Mouse (Mus musculus): ENCODE results near the gene Sema3b. TPM values are rescaled to one million over a fixed set of nuclear protein-coding genes. Genes with fewer than 3 reads are reported as not detected.

The Sema3b gene
- polyA plus RNA-seq, 1 experiment from 2014 or later, result 30.5 TPM

- no peak for TF ChIP-seq CTCF (IDR thresholded peaks at IDR 0.05; ENCODE audit: low read depth)
- Histone ChIP-seq H3K4me3 (replicated peaks; ENCODE audit: low read depth, low read length) (no peak overlapping the region), H3K4me2 (ENCODE audit: low read length) (peak overlapping the region; percentile 98; the same call in 1 of the 2 replicates), H3K27ac (peak overlapping the region; percentile 92; the same call in 1 of the 2 replicates), H3K27me3 (ENCODE audit: insufficient read depth, low read length) (no peaks in the 10 kb centered on the region), H3K9ac (ENCODE audit: low read depth, low read length) (0 out of 2 replicates have a peak overlapping the region, but pooled peaks have one; percentile 18), H3K4me1 (replicated peaks; ENCODE audit: insufficient read depth, low read length) (peaks cover 60% of the 10 kb centered on the region), H3K36me3 (ENCODE audit: insufficient read depth, low read length) (no peaks in the 10 kb centered on the region), H3K9me3 (replicated peaks; ENCODE audit: low read length) (no peaks in the 10 kb centered on the region)
- WGBS, result 76% methylated on average over 9 of the region's 9 CpGs
- ATAC-seq (replicated peaks; ENCODE audit: low FRiP score, low read depth) (no peak), DNase-seq (ENCODE audit: low spot score) (no peak)
Observed at GRCm38 (mm10) chr9:107631311-107631826, 22.3 kb upstream of the Sema3b start.

GRCm38 (mm10) chr9:107630576-107630975, 21.5 kb upstream of the Sema3b start:
- Histone ChIP-seq H3K27me3 (ENCODE audit: insufficient read depth, low read length) (no peaks in the 10 kb centered on the region), H3K4me1 (replicated peaks; ENCODE audit: insufficient read depth, low read length) (peaks cover 61% of the 10 kb centered on the region), H3K27ac (peak overlapping the region; percentile 92), H3K9me3 (replicated peaks; ENCODE audit: low read length) (no peaks in the 10 kb centered on the region), H3K4me3 (replicated peaks; ENCODE audit: low read depth, low read length) (no peak overlapping the region), H3K36me3 (ENCODE audit: insufficient read depth, low read length) (no peaks in the 10 kb centered on the region), H3K4me2 (ENCODE audit: low read length) (peak overlapping the region; percentile 40), H3K9ac (ENCODE audit: low read depth, low read length) (peak overlapping the region; percentile 37)
- ATAC-seq (replicated peaks; ENCODE audit: low FRiP score, low read depth) (no peak), DNase-seq (ENCODE audit: low spot score) (no peak)
- 13% methylated on average over 4 of the region's 4 CpGs for WGBS
- TF ChIP-seq CTCF (IDR thresholded peaks at IDR 0.05; ENCODE audit: low read depth), result no peak

GRCm38 (mm10) chr9:107629901-107630425, 20.9 kb upstream of the Sema3b start:
- Histone ChIP-seq H3K4me3 (replicated peaks; ENCODE audit: low read depth, low read length) (no peak overlapping the region), H3K4me1 (replicated peaks; ENCODE audit: insufficient read depth, low read length) (peaks cover 61% of the 10 kb centered on the region), H3K9ac (ENCODE audit: low read depth, low read length) (peak overlapping the region; percentile 42; the same call in 1 of the 2 replicates), H3K9me3 (replicated peaks; ENCODE audit: low read length) (no peaks in the 10 kb centered on the region), H3K4me2 (ENCODE audit: low read length) (peak overlapping the region; percentile 40), H3K36me3 (ENCODE audit: insufficient read depth, low read length) (no peaks in the 10 kb centered on the region), H3K27me3 (ENCODE audit: insufficient read depth, low read length) (no peaks in the 10 kb centered on the region), H3K27ac (peak overlapping the region; percentile 92)
- no peak for TF ChIP-seq CTCF (IDR thresholded peaks at IDR 0.05; ENCODE audit: low read depth)
- WGBS, result 21% methylated on average over 14 of the region's 14 CpGs
- no peak for ATAC-seq (replicated peaks; ENCODE audit: low FRiP score, low read depth)
- DNase-seq (ENCODE audit: low spot score), result no peak

- 36% methylated on average over 4 of the region's 4 CpGs for WGBS
Observed at GRCm38 (mm10) chr9:107629411-107629730, 20.3 kb upstream of the Sema3b start.

GRCm38 (mm10) chr9:107628721-107629410, 19.8 kb upstream of the Sema3b start:
- Histone ChIP-seq H3K4me3 (replicated peaks; ENCODE audit: low read depth, low read length) (no peak overlapping the region), H3K9ac (ENCODE audit: low read depth, low read length) (0 out of 2 replicates have a peak overlapping the region, but pooled peaks have one; percentile 27)

More at GRCm38 (mm10) chr9:107629411-107629730, 20.3 kb upstream of the Sema3b start:
- no peaks in the 10 kb centered on the region for H3K27me3 ChIP-seq (ENCODE audit: insufficient read depth, low read length)
- ATAC-seq (replicated peaks; ENCODE audit: low FRiP score, low read depth) (no peak), DNase-seq (ENCODE audit: low spot score) (no peak)
- H3K4me1 ChIP-seq (replicated peaks; ENCODE audit: insufficient read depth, low read length), result peaks cover 61% of the 10 kb centered on the region
- H3K4me3 ChIP-seq (replicated peaks; ENCODE audit: low read depth, low read length), result no peak overlapping the region
- no peaks in the 10 kb centered on the region for H3K36me3 ChIP-seq (ENCODE audit: insufficient read depth, low read length)
- H3K9ac ChIP-seq (ENCODE audit: low read depth, low read length), result no peak overlapping the region
- H3K4me2 ChIP-seq (ENCODE audit: low read length), result peak overlapping the region; percentile 40
- no peak for TF ChIP-seq CTCF (IDR thresholded peaks at IDR 0.05; ENCODE audit: low read depth)
- H3K27ac ChIP-seq, result peak overlapping the region; percentile 92
- no peaks in the 10 kb centered on the region for H3K9me3 ChIP-seq (replicated peaks; ENCODE audit: low read length)

GRCm38 (mm10) chr9:107627387-107628255, 18.6 kb upstream of the Sema3b start:
- H3K9ac ChIP-seq (ENCODE audit: low read depth, low read length), result peak overlapping the region; percentile 41
- H3K4me2 ChIP-seq (ENCODE audit: low read length), result peak overlapping the region; percentile 40
- TF ChIP-seq CTCF (IDR thresholded peaks at IDR 0.05; ENCODE audit: low read depth), result no peak
- no peaks in the 10 kb centered on the region for H3K9me3 ChIP-seq (replicated peaks; ENCODE audit: low read length)
- peaks cover 61% of the 10 kb centered on the region for H3K4me1 ChIP-seq (replicated peaks; ENCODE audit: insufficient read depth, low read length)
- WGBS, result 29% methylated on average over 20 of the region's 20 CpGs
- 0 out of 2 replicates have a peak, but pooled peaks cover 4% of the 10 kb centered on the region for H3K36me3 ChIP-seq (ENCODE audit: insufficient read depth, low read length)
- no peak for DNase-seq (ENCODE audit: low spot score)
- H3K27me3 ChIP-seq (ENCODE audit: insufficient read depth, low read length), result no peaks in the 10 kb centered on the region
- H3K27ac ChIP-seq, result peak overlapping the region; percentile 92
- ATAC-seq (replicated peaks; ENCODE audit: low FRiP score, low read depth), result no peak
- no peak overlapping the region for H3K4me3 ChIP-seq (replicated peaks; ENCODE audit: low read depth, low read length)

More at GRCm38 (mm10) chr9:107628721-107629410, 19.8 kb upstream of the Sema3b start:
- Histone ChIP-seq H3K4me1 (replicated peaks; ENCODE audit: insufficient read depth, low read length) (peaks cover 61% of the 10 kb centered on the region), H3K9me3 (replicated peaks; ENCODE audit: low read length) (no peaks in the 10 kb centered on the region), H3K27ac (peak overlapping the region; percentile 92), H3K27me3 (ENCODE audit: insufficient read depth, low read length) (no peaks in the 10 kb centered on the region), H3K36me3 (ENCODE audit: insufficient read depth, low read length) (0 out of 2 replicates have a peak, but pooled peaks cover 1% of the 10 kb centered on the region), H3K4me2 (ENCODE audit: low read length) (peak overlapping the region; percentile 40)
- no peak for TF ChIP-seq CTCF (IDR thresholded peaks at IDR 0.05; ENCODE audit: low read depth)
- no peak for ATAC-seq (replicated peaks; ENCODE audit: low FRiP score, low read depth)
- WGBS, result 33% methylated on average over 15 of the region's 15 CpGs
- DNase-seq (ENCODE audit: low spot score), result peak; percentile 88

All from kidney, postnatal 0 days (tissue).